Mouse (Mus musculus) lung, embryonic 14.5 days (tissue): ENCODE data around the gene Ptbp3. TPM values are rescaled to one million over a fixed set of nuclear protein-coding genes. Genes with fewer than 3 reads are reported as not detected.
"Not testable (repeated sequence)": the region's sequence is repeated elsewhere in the genome, so short reads cannot be mapped to it uniquely, and the experiment has no call there.

Experiments
- ATAC-seq: fragments of 200-750 bp; cut with Nextera tagmentation; 2 replicates; pipeline ENCODE4 v1.8.0; 2017; ENCODE audit warnings: mild to moderate bottlenecking, moderate TSS enrichment, moderate library complexity; ENCODE audit not compliant: insufficient read depth
- DNase-seq: peaks from one replicate; pipeline ENCODE4 v3.0.0-alpha.2; 2015
- H3K27ac ChIP-seq: fragments of 300-500 bp; sonication (generic); 2 replicates; pipeline ENCODE4 v1.5.1; 2014; ENCODE audit warnings: low read depth, mild to moderate bottlenecking, moderate library complexity
- H3K27me3 ChIP-seq: fragments of 300-500 bp; sonication (generic); 2 replicates; pipeline ENCODE4 v1.6.1; 2014; ENCODE audit warnings: low read length, control low read depth; ENCODE audit not compliant: insufficient read depth
- H3K36me3 ChIP-seq: fragments of 300-500 bp; sonication (generic); 2 replicates; pipeline ENCODE4 v1.6.1; 2014; ENCODE audit warnings: control low read depth; ENCODE audit not compliant: insufficient read depth
- H3K4me1 ChIP-seq: fragments of 300-500 bp; sonication (generic); 2 replicates; pipeline ENCODE4 v1.6.1; 2014; ENCODE audit warnings: antibody characterized with exemption, control low read depth; ENCODE audit not compliant: insufficient read depth
- H3K4me2 ChIP-seq: fragments of 300-500 bp; sonication (generic); 2 replicates; pipeline ENCODE4 v1.6.1; 2014; ENCODE audit warnings: mild to moderate bottlenecking
- H3K4me3 ChIP-seq: fragments of 300-500 bp; sonication (generic); 2 replicates; pipeline ENCODE4 v1.5.1; 2014; ENCODE audit warnings: low read depth, low read length
- H3K9ac ChIP-seq: fragments of 300-500 bp; sonication (generic); 2 replicates; pipeline ENCODE4 v1.6.1; 2014
- H3K9me3 ChIP-seq: fragments of 300-500 bp; sonication (generic); 2 replicates; pipeline ENCODE4 v1.6.1; 2016; ENCODE audit warnings: low read depth, low read length, control low read depth
- CTCF ChIP-seq: IDR thresholded peaks from 2 replicates; pipeline ENCODE4 v1.5.1; 2016; ENCODE audit warnings: antibody characterized with exemption, low read depth
- WGBS: fragments of 180-500 bp; shearing (Covaris S2); extraction: QIAGEN DNeasy Blood & Tissue Kit; methylation state at CpG from one replicate; pipeline ENCODE4 v1.1.7; 2014; 5-methylcytosine and 5-hydroxymethylcytosine counted together
- polyA plus RNA-seq: library from polyadenylated mRNA; unstranded; fragments of >200 nt; fragmentation: Nextera tagmentation; extraction: Ambion mirVana; gene quantifications from 2 replicates; pipeline ENCODE4 v1.2.1, GENCODE M21; 2014

Ptbp3 gene
- polyA plus RNA-seq, 1 experiment from 2014 or later = 69.6 TPM

- ATAC-seq (no peak), DNase-seq (no peak)
- Histone ChIP-seq H3K36me3 (no peaks in the 10 kb centered on the region), H3K9ac (no peak overlapping the region), H3K4me2 (no peak overlapping the region), H3K9me3 (no peaks in the 10 kb centered on the region), H3K27ac (no peak overlapping the region), H3K4me3 (no peak overlapping the region), H3K27me3 (no peaks in the 10 kb centered on the region), H3K4me1 (no peaks in the 10 kb centered on the region)
- TF ChIP-seq CTCF = no peak
- 79% methylated on average over 6 of the region's 6 CpGs for WGBS
These were observed 18.6 kb upstream of the Ptbp3 start for GRCm38 (mm10) chr4:59567576-59568260.

GRCm38 (mm10) chr4:59565571-59566188 is 16.5 kb upstream of the Ptbp3 start:
- TF ChIP-seq CTCF = no peak
- H3K9ac ChIP-seq = no peak overlapping the region
- H3K36me3 ChIP-seq = no peaks in the 10 kb centered on the region
- WGBS = 66% methylated on average over 8 of the region's 8 CpGs
- H3K4me2 ChIP-seq = no peak overlapping the region
- no peaks in the 10 kb centered on the region for H3K4me1 ChIP-seq
- ATAC-seq = no peak
- H3K9me3 ChIP-seq = no peaks in the 10 kb centered on the region
- no peak for DNase-seq
- H3K27ac ChIP-seq = no peak overlapping the region
- H3K27me3 ChIP-seq = no peaks in the 10 kb centered on the region
- H3K4me3 ChIP-seq = no peak overlapping the region

- Histone ChIP-seq H3K4me3 (no peak overlapping the region), H3K4me1 (no peaks in the 10 kb centered on the region), H3K27me3 (no peaks in the 10 kb centered on the region), H3K36me3 (no peaks in the 10 kb centered on the region), H3K9ac (no peak overlapping the region), H3K4me2 (no peak overlapping the region), H3K9me3 (no peaks in the 10 kb centered on the region), H3K27ac (no peak overlapping the region)
- ATAC-seq = no peak
- no peak for TF ChIP-seq CTCF
- 76% methylated on average over 3 of the region's 3 CpGs for WGBS
- DNase-seq = no peak
These were observed 15.0 kb upstream of the Ptbp3 start for GRCm38 (mm10) chr4:59564128-59564527.

GRCm38 (mm10) chr4:59560141-59560540 is 11.0 kb upstream of the Ptbp3 start:
- no peak overlapping the region for H3K4me2 ChIP-seq
- no peak for DNase-seq
- H3K27me3 ChIP-seq = no peaks in the 10 kb centered on the region
- H3K27ac ChIP-seq = no peak overlapping the region
- no peak for ATAC-seq
- 90% methylated on average over 6 of the region's 6 CpGs for WGBS
- no peaks in the 10 kb centered on the region for H3K9me3 ChIP-seq
- H3K4me3 ChIP-seq = no peak overlapping the region
- H3K9ac ChIP-seq = no peak overlapping the region
- no peak for TF ChIP-seq CTCF
- H3K4me1 ChIP-seq = no peaks in the 10 kb centered on the region
- H3K36me3 ChIP-seq = no peaks in the 10 kb centered on the region

DNA sequence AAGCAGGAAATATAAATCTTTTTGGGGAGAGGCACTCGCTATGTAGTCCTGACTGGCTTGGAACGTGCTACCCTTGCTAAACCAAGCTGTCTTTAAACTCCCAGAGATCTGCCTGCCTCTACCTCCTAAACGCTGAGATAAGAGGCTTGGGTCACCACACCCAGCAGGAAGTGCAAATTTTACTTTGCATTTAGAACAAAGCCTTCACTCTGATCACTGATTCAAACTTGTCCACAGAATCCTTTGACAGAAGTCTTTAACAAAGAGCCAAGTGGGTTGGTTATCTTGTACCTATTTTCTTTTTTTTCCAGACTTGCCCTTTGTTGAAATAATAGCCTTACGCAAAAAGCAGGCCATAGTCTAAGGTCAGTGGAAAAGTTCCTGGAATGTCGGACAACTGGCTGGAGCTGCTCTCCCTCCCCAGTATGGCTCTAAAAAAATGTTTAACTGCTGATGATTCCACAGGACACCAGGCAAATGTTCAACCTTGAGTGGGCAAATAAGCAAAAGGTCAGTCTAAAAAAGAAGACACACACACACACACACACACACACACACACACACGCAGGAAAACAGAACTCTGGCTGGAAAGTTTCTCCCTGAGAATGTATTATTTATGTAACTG is 9.0 kb upstream of the Ptbp3 start:
- no peaks in the 10 kb centered on the region for H3K36me3 ChIP-seq
- no peaks in the 10 kb centered on the region for H3K4me1 ChIP-seq
- ATAC-seq = no peak
- no peak overlapping the region for H3K4me3 ChIP-seq
- H3K9ac ChIP-seq = no peak overlapping the region
- H3K27ac ChIP-seq = no peak overlapping the region
- H3K4me2 ChIP-seq = no peak overlapping the region
- 61% methylated on average over 6 of the region's 6 CpGs for WGBS
- H3K9me3 ChIP-seq = no peaks in the 10 kb centered on the region
- no peak for TF ChIP-seq CTCF
- H3K27me3 ChIP-seq = no peaks in the 10 kb centered on the region
- no peak for DNase-seq

- 94% methylated on average over 4 of the region's 4 CpGs for WGBS
- H3K4me2 ChIP-seq, H3K27me3 ChIP-seq, H3K9me3 ChIP-seq, H3K9ac ChIP-seq, H3K4me1 ChIP-seq, H3K4me3 ChIP-seq, ATAC-seq, DNase-seq, H3K36me3 ChIP-seq, H3K27ac ChIP-seq: not testable (repeated sequence)
These were observed 8.2 kb upstream of the Ptbp3 start for GRCm38 (mm10) chr4:59557343-59557742.

DNA sequence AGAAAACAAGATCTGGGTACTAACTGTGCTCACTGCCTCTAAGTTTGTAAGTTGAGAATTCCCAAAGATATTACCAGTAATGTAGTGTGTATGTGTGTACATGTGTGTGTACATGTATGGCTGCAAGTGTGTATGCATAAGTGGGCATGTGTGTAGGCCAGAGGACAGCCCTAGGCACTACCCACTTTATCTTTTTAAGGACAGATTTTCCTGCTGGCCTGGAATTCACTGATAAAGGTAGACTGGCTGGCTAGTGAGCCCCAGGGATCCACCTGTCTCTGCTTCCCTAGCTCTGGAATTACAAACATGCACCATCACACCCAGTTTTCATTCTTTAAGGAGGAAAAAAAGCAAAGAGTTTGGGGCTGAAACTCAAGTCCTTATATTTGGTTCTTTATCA is 6.0 kb upstream of the Ptbp3 start:
- Histone ChIP-seq H3K27me3 (no peaks in the 10 kb centered on the region), H3K9ac (no peak overlapping the region), H3K4me3 (no peak overlapping the region), H3K27ac (no peak overlapping the region), H3K4me1 (no peaks in the 10 kb centered on the region), H3K9me3 (no peaks in the 10 kb centered on the region), H3K36me3 (no peaks in the 10 kb centered on the region), H3K4me2 (no peak overlapping the region)
- TF ChIP-seq CTCF = no peak
- DNase-seq (no peak), ATAC-seq (no peak)
